Mouse (Mus musculus): ENCODE data around the gene Nccrp1.
"Not testable (repeated sequence)": the region's sequence is repeated elsewhere in the genome, so short reads cannot be mapped to it uniquely, and the experiment has no call there.

Gene Nccrp1

GRCm38 (mm10) chr7:28570291-28570981 is 23.4 kb upstream of the Nccrp1 start:
- DNase-seq (ENCODE audit: low read depth, low spot score) = peak; percentile 31

- DNase-seq (ENCODE audit: low read depth, low spot score) = no peak
Measured at GRCm38 (mm10) chr7:28568253-28568652, 21.2 kb upstream of the Nccrp1 start.

GRCm38 (mm10) chr7:28567539-28567938 is 20.5 kb upstream of the Nccrp1 start:
- no peak for DNase-seq (ENCODE audit: low read depth, low spot score)

- no peak for DNase-seq (ENCODE audit: low read depth, low spot score)
Measured at GRCm38 (mm10) chr7:28565407-28565806, 18.4 kb upstream of the Nccrp1 start.

GRCm38 (mm10) chr7:28562951-28563350 is 15.9 kb upstream of the Nccrp1 start:
- DNase-seq (ENCODE audit: low read depth, low spot score) = no peak

- DNase-seq (ENCODE audit: low read depth, low spot score) = no peak
Measured at GRCm38 (mm10) chr7:28562371-28562770, 15.3 kb upstream of the Nccrp1 start.

- no peak for DNase-seq (ENCODE audit: low read depth, low spot score)
Measured at GRCm38 (mm10) chr7:28561967-28562366, 14.9 kb upstream of the Nccrp1 start.

GRCm38 (mm10) chr7:28560856-28561255 is 13.8 kb upstream of the Nccrp1 start:
- no peak for DNase-seq (ENCODE audit: low read depth, low spot score)

GRCm38 (mm10) chr7:28558486-28558885 is 11.4 kb upstream of the Nccrp1 start:
- no peak for DNase-seq (ENCODE audit: low read depth, low spot score)

GRCm38 (mm10) chr7:28557708-28558107 is 10.7 kb upstream of the Nccrp1 start:
- DNase-seq (ENCODE audit: low read depth, low spot score) = no peak

GRCm38 (mm10) chr7:28557069-28557468 is 10.0 kb upstream of the Nccrp1 start:
- DNase-seq (ENCODE audit: low read depth, low spot score) = no peak

- DNase-seq (ENCODE audit: low read depth, low spot score) = no peak
Measured at GRCm38 (mm10) chr7:28555939-28556535, 9.0 kb upstream of the Nccrp1 start.

GRCm38 (mm10) chr7:28553076-28553475 is 6.0 kb upstream of the Nccrp1 start:
- DNase-seq (ENCODE audit: low read depth, low spot score) = no peak

- DNase-seq (ENCODE audit: low read depth, low spot score) = no peak
Measured at GRCm38 (mm10) chr7:28547628-28548027, 574 bp upstream of the Nccrp1 start.

GRCm38 (mm10) chr7:28546649-28547048 is 405 bp downstream of the Nccrp1 start:
- no peak for DNase-seq (ENCODE audit: low read depth, low spot score)

GRCm38 (mm10) chr7:28545891-28546210 is 1.2 kb downstream of the Nccrp1 start:
- no peak for DNase-seq (ENCODE audit: low read depth, low spot score)

- no peak for DNase-seq (ENCODE audit: low read depth, low spot score)
Measured at GRCm38 (mm10) chr7:28545048-28545890, 1.8 kb downstream of the Nccrp1 start.

- no peak for DNase-seq (ENCODE audit: low read depth, low spot score)
Measured at GRCm38 (mm10) chr7:28544051-28544601, 2.9 kb downstream of the Nccrp1 start.

- no peak for DNase-seq (ENCODE audit: low read depth, low spot score)
Measured at GRCm38 (mm10) chr7:28540526-28540925, 6.5 kb downstream of the Nccrp1 start, which contains the start of gene Sycn. Gene Sycn (plus strand): TSS chr7:28540885.

GRCm38 (mm10) chr7:28538886-28539285 is 8.2 kb downstream of the Nccrp1 start:
- DNase-seq (ENCODE audit: low read depth, low spot score) = not testable (repeated sequence)

GRCm38 (mm10) chr7:28532005-28532404 is 15.0 kb downstream of the Nccrp1 start:
- DNase-seq (ENCODE audit: low read depth, low spot score) = no peak

All from telencephalon, adult 2 months (tissue).